Mouse (Mus musculus) heart, postnatal 10 days (tissue): Measurements from ENCODE around the gene Atp6v1d. TPM values are rescaled to one million over a fixed set of nuclear protein-coding genes. Genes with fewer than 3 reads are reported as not detected.

ENCODE experiments used
- DNase-seq, 2 experiments: peaks; one replicate each; pipeline ENCODE4 v3.0.0; 2021
- intact Hi-C: fragments of 180-260 bp; cut with DNase I; formaldehyde crosslinking; loops from one replicate; pipeline ENCODE4 v1.15.1; 2025
- total RNA-seq, 2 experiments: library from RNA; stranded (reverse); gene quantifications; 2 replicates each; pipeline ENCODE4 v1.2.3; 2021

Atp6v1d gene
- 100 to 1,000 TPM in 1 of 2 experiments, 10 to 100 TPM in 1; 91.3 to 101 TPM for total RNA-seq

DNA sequence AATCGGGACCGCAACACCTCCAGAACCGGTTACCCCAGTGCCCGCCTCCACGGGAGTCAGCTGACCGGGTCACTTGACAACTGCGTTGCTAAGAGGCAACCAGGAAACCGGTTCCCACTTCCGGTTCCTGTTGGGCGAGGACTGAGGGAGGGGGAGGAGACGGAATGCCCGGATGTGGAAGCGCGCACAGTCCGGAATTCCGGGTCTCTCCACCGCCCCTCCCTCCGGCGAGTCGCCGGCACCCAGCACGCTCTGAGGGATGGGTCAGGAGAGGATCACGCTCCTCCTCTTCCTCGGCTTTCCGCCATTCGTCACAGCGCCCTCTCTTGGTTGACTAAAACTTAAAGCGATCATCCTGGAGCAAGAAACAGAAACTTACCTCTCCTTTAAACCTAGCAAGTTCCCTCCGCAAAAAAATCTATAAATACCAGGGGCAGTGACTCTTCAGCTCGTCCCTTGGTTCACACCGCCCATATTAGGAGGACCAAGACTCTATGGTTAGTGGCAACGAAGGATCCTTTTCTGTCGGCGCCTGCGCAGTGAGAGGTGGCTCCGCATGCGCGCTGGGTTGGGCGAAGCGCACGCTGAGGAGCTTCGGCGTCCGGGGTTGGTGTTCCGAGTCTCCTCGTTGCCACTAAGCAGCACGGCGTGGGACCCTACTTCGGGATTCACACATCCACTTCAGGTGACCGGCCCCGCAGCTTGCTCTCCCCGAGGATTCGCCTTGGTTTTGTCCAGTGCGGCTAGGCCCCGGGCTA is at the start of gene Atp6v1d, which contains the start of gene Eif2s1:
Gene Atp6v1d, minus strand, starts transcription at position 143 of the 758 bp plus-strand sequence.
Gene Eif2s1, plus strand, starts transcription at position 324 of the 758 bp plus-strand sequence.
- DNase-seq: peak; percentile 99
- intact Hi-C loops: loop anchor here (5.0 to 10.0 kb wide), 2 partner anchors 114 to 637 kb away; partner anchors contain the start of genes Gphn and Mpp5

GRCm38 (mm10) chr12:78910684-78911461 is 49.4 kb upstream of the Atp6v1d start:
- DNase-seq: peak in 1 of 2 experiments; percentile 9
- intact Hi-C loops: no loop called here

GRCm38 (mm10) chr12:78908081-78908605 is 46.7 kb upstream of the Atp6v1d start:
- DNase-seq: no peak
- intact Hi-C loops: no loop called here

DNA sequence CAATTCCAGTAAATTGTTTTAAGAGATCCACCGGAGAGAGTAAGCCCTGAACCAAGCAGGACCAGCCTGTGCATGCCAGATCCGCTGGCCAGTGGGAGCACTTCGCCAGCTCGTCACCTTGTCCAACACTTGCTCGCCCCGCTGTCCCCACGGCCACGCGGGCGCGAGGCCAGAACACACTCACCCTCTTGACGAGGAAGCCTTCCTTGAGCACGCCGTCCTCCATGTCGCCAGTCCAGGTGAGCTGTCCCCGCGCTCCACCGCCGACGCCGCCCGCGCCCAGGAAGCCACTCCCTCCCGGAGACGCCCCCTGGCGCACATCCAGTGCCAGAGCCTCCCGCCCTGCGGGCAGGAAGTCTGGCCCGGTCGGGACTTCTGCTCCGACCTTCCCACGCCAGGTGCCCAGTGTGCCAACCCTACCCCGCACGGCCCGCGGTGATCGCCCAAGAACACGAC is 45.3 kb upstream of the Atp6v1d start, which contains the start of gene Plek2:
Gene Plek2, minus strand, starts transcription at position 258 of the 456 bp plus-strand sequence.
- intact Hi-C loops: no loop called here
- DNase-seq: peak; percentile 61 to 66

GRCm38 (mm10) chr12:78904499-78904898 is 43.1 kb upstream of the Atp6v1d start:
- DNase-seq: no peak
- intact Hi-C loops: no loop called here

DNA sequence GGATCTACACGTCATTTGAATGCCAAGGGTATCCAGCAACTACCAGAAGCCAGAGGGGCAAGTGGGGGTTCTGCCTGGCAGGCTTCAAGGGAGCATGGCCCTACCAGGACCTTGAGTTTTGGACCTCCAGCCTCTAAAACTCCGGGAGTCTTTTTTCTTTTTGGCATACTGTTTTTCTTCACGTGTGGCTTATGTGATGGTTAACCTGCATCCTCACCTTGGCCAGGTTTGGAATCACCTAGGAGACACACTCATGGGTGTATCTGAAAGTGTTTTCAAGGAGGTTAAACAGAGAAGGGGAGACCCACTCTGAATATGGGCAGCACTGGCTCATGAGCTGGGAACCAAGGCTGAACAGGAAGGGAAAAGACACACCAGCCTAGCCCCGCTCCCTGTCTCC is 41.9 kb upstream of the Atp6v1d start:
- intact Hi-C loops: no loop called here
- DNase-seq: no peak

GRCm38 (mm10) chr12:78901467-78901866 is 40.0 kb upstream of the Atp6v1d start:
- no peak for DNase-seq
- intact Hi-C loops: no loop called here

GRCm38 (mm10) chr12:78897861-78898260 is 36.4 kb upstream of the Atp6v1d start:
- intact Hi-C loops: no loop called here
- no peak for DNase-seq

GRCm38 (mm10) chr12:78891149-78891548 is 29.7 kb upstream of the Atp6v1d start:
- DNase-seq: no peak
- intact Hi-C loops: no loop called here

DNA sequence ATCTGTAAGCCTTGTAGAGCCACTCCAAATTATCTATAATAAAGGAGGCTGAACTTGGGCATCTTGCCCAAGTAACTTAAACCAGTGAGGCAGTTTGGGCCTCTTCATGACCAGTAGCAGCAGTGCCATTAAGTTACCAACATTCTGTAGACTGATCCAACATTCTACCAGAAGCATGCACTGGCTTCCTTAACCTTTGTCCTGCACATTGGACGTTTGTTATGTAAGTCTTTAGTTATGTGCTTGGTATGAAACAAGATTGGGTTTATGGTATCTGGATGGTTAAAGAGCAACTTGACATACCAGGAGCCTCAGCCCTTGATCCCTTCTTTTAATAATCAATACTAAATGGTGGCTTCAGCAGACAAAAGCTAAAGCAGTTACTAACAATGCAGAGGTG is 28.6 kb upstream of the Atp6v1d start:
- no peak for DNase-seq
- intact Hi-C loops: no loop called here

DNA sequence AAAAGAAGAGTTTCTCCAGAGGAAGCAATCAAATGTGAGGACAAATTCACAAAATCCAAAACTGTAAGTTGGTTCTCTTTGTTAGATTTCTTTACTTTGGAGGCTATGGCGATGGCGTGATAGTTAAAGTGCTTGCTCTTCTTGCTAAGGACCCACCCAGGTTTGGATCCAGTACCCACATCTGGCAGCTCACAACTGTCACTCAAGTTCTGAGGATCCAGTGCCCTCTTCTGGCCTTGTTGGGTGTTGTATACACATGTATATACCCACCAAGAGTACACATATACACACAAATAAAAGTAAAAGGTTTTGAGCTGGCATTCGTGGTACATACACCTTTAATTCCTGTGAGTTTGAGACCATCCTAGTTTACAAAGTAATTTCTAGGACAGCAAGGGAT is 13.1 kb upstream of the Atp6v1d start:
- intact Hi-C loops: no loop called here
- no peak for DNase-seq

- intact Hi-C loops: loop anchor here (10.0 kb wide), 1 partner anchor 643 kb away; the partner anchor contains the start of gene Gphn
- DNase-seq: no peak
These were observed 6.7 kb upstream of the Atp6v1d start for GRCm38 (mm10) chr12:78868115-78868514.

DNA sequence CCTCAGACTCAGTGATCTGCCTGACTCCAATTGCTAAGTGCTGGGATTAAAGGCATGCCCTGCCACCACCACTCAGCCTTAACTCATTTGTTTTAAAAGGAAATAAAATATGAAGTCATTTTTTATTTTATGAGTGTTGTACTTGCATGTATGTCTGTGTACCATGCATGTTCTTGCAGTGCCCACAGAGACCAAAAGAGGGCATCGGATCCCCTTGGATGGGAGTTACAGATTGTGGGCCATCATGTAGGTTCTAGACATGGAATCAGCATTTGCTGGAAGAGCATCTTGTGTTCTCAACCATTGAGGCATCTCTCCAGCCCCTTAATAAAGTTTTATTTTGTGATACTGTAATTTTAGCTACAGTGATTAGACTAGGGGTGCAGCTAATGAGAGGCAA is 4.0 kb upstream of the Atp6v1d start:
- DNase-seq: peak in 1 of 2 experiments; percentile 16
- intact Hi-C loops: loop anchor here (10.0 kb wide), 1 partner anchor 641 kb away; the partner anchor contains the start of gene Gphn

- no peak for DNase-seq
- intact Hi-C loops: loop anchor here (5.0 to 10.0 kb wide), 2 partner anchors 115 to 637 kb away; partner anchors contain the start of genes Gphn and Mpp5
These were observed 854 bp upstream of the Atp6v1d start for GRCm38 (mm10) chr12:78862254-78862730.

- intact Hi-C loops: loop anchor here (5.0 to 10.0 kb wide), 2 partner anchors 114 to 636 kb away; partner anchors contain the start of genes Gphn and Mpp5
- DNase-seq: no peak
These were observed 430 bp downstream of the Atp6v1d start for GRCm38 (mm10) chr12:78860921-78861495.

DNA sequence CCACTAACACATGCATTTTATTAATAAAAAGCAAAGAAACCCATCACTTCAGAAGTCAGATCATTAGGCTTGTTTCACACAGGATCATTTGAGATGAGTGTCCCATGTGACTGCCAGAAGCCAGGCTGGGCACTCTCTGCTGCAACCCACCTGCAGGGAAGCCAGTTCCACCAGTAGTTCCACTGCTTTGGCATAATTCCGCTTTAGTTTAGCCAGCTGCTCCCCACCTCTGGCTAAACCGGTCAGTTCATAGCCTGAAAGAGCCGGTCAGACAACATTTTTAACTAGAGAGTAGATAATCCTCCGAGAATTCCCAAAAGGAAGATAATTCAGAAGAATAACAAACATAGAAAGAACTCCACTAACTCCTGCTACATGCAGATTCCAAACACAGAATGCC is 13.2 kb downstream of the Atp6v1d start:
- intact Hi-C loops: no loop called here

DNA sequence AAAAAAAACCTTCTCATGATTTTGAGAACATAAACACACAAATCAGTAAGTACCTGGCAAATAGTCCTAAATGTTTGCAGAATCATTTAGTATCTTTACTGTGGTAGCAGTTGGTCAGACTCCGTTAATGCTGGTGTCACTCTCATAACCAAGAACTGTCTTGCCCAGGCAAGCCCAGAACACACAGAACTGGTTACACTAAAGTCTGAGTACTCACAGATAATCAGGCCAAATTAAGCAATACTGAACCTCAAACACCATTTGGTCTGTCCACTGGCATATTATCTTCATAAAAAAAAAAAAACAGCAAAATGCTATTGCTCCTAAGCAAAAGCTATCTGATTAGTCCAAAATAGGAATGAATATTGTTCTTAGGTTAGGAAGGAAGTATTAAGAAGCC is 19.0 kb downstream of the Atp6v1d start:
- intact Hi-C loops: no loop called here

More for the DNA sequence above, 13.2 kb downstream of the Atp6v1d start:
- DNase-seq: no peak

DNA sequence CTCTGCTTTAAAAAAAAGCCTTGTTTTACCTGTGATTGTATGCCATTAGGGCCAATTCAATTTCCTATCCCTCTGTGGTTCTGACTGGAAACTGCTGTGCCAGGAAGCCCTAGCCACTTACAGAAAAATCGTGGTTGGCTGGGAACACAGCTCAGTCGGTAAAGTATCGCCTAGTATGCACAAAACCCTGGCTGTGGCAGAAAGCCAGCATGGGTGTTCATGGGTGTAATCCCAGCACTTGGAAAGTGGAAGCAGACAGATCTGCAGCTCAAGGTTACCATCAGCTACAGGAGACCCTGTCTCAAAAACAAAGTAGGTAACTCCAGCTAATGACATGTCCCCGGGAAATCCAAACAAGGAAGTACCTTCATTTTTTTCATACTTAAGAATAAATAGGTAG is 21.5 kb downstream of the Atp6v1d start:
- intact Hi-C loops: loop anchor here (10.0 kb wide), 1 partner anchor 635 kb away; no protein-coding TSS in a partner anchor
- no peak for DNase-seq

More for the DNA sequence above, 19.0 kb downstream of the Atp6v1d start:
- DNase-seq: no peak

DNA sequence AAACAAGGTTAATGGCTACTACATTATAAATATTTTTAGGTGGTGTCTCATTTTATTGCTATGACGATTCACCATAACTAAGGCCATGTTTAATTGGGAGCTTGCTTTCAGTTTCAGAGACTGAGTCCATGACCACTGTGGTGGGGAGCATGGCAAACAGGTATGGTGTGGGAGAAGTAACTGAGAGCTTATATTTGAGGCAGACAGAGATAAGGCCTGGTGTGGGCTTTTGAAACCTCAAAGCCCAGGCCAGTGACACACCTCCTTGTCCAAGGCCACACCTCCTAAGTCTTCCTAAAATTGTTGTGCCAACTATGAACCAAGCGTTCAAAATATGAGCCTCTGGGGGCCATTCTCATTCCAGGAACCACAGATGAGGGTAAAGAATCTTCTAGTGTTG is 26.9 kb downstream of the Atp6v1d start:
- intact Hi-C loops: loop anchor here (10.0 kb wide), 1 partner anchor 630 kb away; no protein-coding TSS in a partner anchor
- DNase-seq: no peak

GRCm38 (mm10) chr12:78814437-78814836 is 47.0 kb downstream of the Atp6v1d start:
- DNase-seq: peak in 1 of 2 experiments; percentile 27

More at GRCm38 (mm10) chr12:78814437-78814836, 47.0 kb downstream of the Atp6v1d start:
- intact Hi-C loops: loop anchor here (2.0 kb wide), 1 partner anchor 484 kb away; no protein-coding TSS in a partner anchor
